Mouse (Mus musculus) liver, adult 2 months (tissue): ENCODE results near the gene Trem1. TPM values are rescaled to one million over a fixed set of nuclear protein-coding genes. Genes with fewer than 3 reads are reported as not detected.

Experiments
- DNase-seq: peaks from one replicate; pipeline ENCODE4 v3.0.0-alpha.2; 2011; ENCODE audit warnings: low read depth, low spot score; ENCODE audit errors: extremely low read depth
- H3K27ac ChIP-seq: fragments of 200-500 bp; replicated peaks from 2 replicates; pipeline ENCODE4 v1.5.1; 2012; ENCODE audit warnings: low read depth, mild to moderate bottlenecking, control low read depth, inconsistent platforms, low read length; ENCODE audit not compliant: insufficient read depth
- H3K27me3 ChIP-seq: fragments of 200-500 bp; 2 replicates; pipeline ENCODE4 v1.6.1; 2012; ENCODE audit warnings: mild to moderate bottlenecking, moderate library complexity, low read length, inconsistent platforms; ENCODE audit not compliant: control insufficient read depth, insufficient read depth
- H3K36me3 ChIP-seq: fragments of 200-500 bp; 2 replicates; pipeline ENCODE4 v1.6.1; 2012; ENCODE audit warnings: low read length, inconsistent platforms; ENCODE audit not compliant: control insufficient read depth, insufficient read depth
- H3K4me1 ChIP-seq: fragments of 200-500 bp; 2 replicates; pipeline ENCODE4 v1.6.1; 2011; ENCODE audit warnings: low read length; ENCODE audit not compliant: control insufficient read depth, insufficient read depth
- H3K4me3 ChIP-seq: fragments of 200-500 bp; 2 replicates; pipeline ENCODE4 v1.5.1; 2011; ENCODE audit warnings: low read depth, mild to moderate bottlenecking, control low read depth, low read length, moderate library complexity; ENCODE audit not compliant: insufficient read depth
- H3K79me2 ChIP-seq: fragments of 200-500 bp; 2 replicates; pipeline ENCODE4 v1.6.1; 2012; ENCODE audit warnings: inconsistent platforms, mild to moderate bottlenecking, low read length, moderate library complexity; ENCODE audit not compliant: control insufficient read depth, insufficient read depth
- H3K9ac ChIP-seq: fragments of 200-500 bp; 2 replicates; pipeline ENCODE4 v1.6.1; 2012; ENCODE audit warnings: low read depth, mild to moderate bottlenecking, control low read depth, inconsistent platforms, low read length
- CTCF ChIP-seq: fragments of 200-500 bp; IDR thresholded peaks from 2 replicates; pipeline ENCODE4 v1.5.1; 2011; ENCODE audit warnings: low read depth, low read length, control low read depth
- POLR2A ChIP-seq: fragments of 200-500 bp; IDR thresholded peaks from 2 replicates; pipeline ENCODE4 v1.6.1; 2011; ENCODE audit warnings: low read length, control low read depth; ENCODE audit not compliant: insufficient read depth; ENCODE audit errors: extremely low read depth
- whole genome bisulfite sequencing: fragments of 180-500 bp; shearing (Covaris S2); methylation state at CpG from one replicate; pipeline ENCODE4 v1.1.7; 2018; 5-methylcytosine and 5-hydroxymethylcytosine counted together
- polyA plus RNA-seq: library from polyadenylated mRNA; depleted of rRNA; stranded (reverse); fragments of >200 nt; gene quantifications from 2 replicates; pipeline ENCODE4 v1.2.3, GENCODE M21; 2012; rRNA removed
- total RNA-seq: library from RNA; depleted of rRNA; stranded (reverse); fragments of >200 nt; gene quantifications from 2 replicates; pipeline ENCODE4 v1.2.3, GENCODE M21; 2014; rRNA removed

Gene Trem1
- total RNA-seq (not detected in 2 replicates), polyA plus RNA-seq (0.04 TPM in 1 of 2 replicates, not detected in the other)

GRCm38 (mm10) chr17:48232518-48232917 lies at the start of gene Trem1:
Gene Trem1, plus strand, starts transcription at chr17:48232768.
- H3K4me3 ChIP-seq, result no peak within 1 kb of the TSS

GRCm38 (mm10) chr17:48185252-48185651 lies 47.3 kb upstream of the Trem1 start:
- 24% methylated on average over 5 of the region's 5 CpGs for WGBS
- Histone ChIP-seq H3K4me3 (no peak overlapping the region), H3K27me3 (no peaks in the 10 kb centered on the region), H3K36me3 (no peaks in the 10 kb centered on the region), H3K4me1 (no peaks in the 10 kb centered on the region), H3K79me2 (no peaks in the 10 kb centered on the region), H3K27ac (no peak overlapping the region), H3K9ac (no peak overlapping the region)
- TF ChIP-seq CTCF, result no peak
- TF ChIP-seq POLR2A, result no peak
- DNase-seq, result peak; percentile 37

More at GRCm38 (mm10) chr17:48232518-48232917, at the start of gene Trem1:
- Histone ChIP-seq H3K27me3 (no peaks in the 10 kb centered on the region), H3K9ac (no peak within 1 kb of the TSS), H3K79me2 (no peaks in the 10 kb centered on the region), H3K4me1 (no peaks in the 10 kb centered on the region), H3K27ac (no peak within 1 kb of the TSS), H3K36me3 (no peaks in the 10 kb centered on the region)
- no peak for DNase-seq
- TF ChIP-seq POLR2A (no peak), CTCF (no peak)
- 68% methylated on average over 6 of the region's 6 CpGs for WGBS

- H3K4me1 ChIP-seq, result no peaks in the 10 kb centered on the region
- TF ChIP-seq CTCF (no peak), POLR2A (no peak)
- no peak overlapping the region for H3K27ac ChIP-seq
- H3K36me3 ChIP-seq, result no peaks in the 10 kb centered on the region
- no peaks in the 10 kb centered on the region for H3K27me3 ChIP-seq
- no peak overlapping the region for H3K4me3 ChIP-seq
- H3K79me2 ChIP-seq, result no peaks in the 10 kb centered on the region
- no peak for DNase-seq
- WGBS, result 72% methylated on average over 2 of the region's 2 CpGs
- no peak overlapping the region for H3K9ac ChIP-seq
These were observed 40.2 kb upstream of the Trem1 start for GRCm38 (mm10) chr17:48192366-48192765.

GRCm38 (mm10) chr17:48203086-48203485 lies 29.5 kb upstream of the Trem1 start:
- H3K79me2 ChIP-seq, result no peaks in the 10 kb centered on the region
- no peaks in the 10 kb centered on the region for H3K27me3 ChIP-seq
- H3K4me1 ChIP-seq, result no peaks in the 10 kb centered on the region
- WGBS, result 94% methylated on average over 12 of the region's 12 CpGs
- TF ChIP-seq POLR2A (no peak), CTCF (no peak)
- H3K9ac ChIP-seq, result no peak overlapping the region
- H3K27ac ChIP-seq, result no peak overlapping the region
- H3K36me3 ChIP-seq, result no peaks in the 10 kb centered on the region
- DNase-seq, result no peak
- H3K4me3 ChIP-seq, result no peak overlapping the region

GRCm38 (mm10) chr17:48212596-48212995 lies 20.0 kb upstream of the Trem1 start:
- Histone ChIP-seq H3K27me3 (no peaks in the 10 kb centered on the region; the same call in 1 of the 2 replicates), H3K9ac (no peak overlapping the region), H3K27ac (no peak overlapping the region), H3K4me1 (no peaks in the 10 kb centered on the region), H3K36me3 (no peaks in the 10 kb centered on the region), H3K79me2 (no peaks in the 10 kb centered on the region), H3K4me3 (no peak overlapping the region)
- DNase-seq, result no peak
- no peak for TF ChIP-seq POLR2A
- no peak for TF ChIP-seq CTCF
- WGBS, result 93% methylated on average over 12 of the region's 12 CpGs

- Histone ChIP-seq H3K36me3 (no peaks in the 10 kb centered on the region), H3K9ac (no peak overlapping the region), H3K79me2 (no peaks in the 10 kb centered on the region), H3K27me3 (no peaks in the 10 kb centered on the region; the same call in 1 of the 2 replicates), H3K4me1 (no peaks in the 10 kb centered on the region), H3K4me3 (no peak overlapping the region), H3K27ac (no peak overlapping the region)
- TF ChIP-seq CTCF, result no peak
- TF ChIP-seq POLR2A, result no peak
- no peak for DNase-seq
- WGBS, result 77% methylated on average over 5 of the region's 5 CpGs
These were observed 19.1 kb upstream of the Trem1 start for GRCm38 (mm10) chr17:48213511-48213910.
